Mouse (Mus musculus): ENCODE measurements around the gene Med13. TPM values are rescaled to one million over a fixed set of nuclear protein-coding genes. Genes with fewer than 3 reads are reported as not detected.

The Med13 gene
- 10 to 100 TPM; 56.2 to 56.5 TPM for total RNA-seq (2021)
- long read RNA-seq, experiment 1 = 0 reads
- long read RNA-seq, experiment 2, partial matches to known transcripts = 6 of 8 reads
- long read RNA-seq, experiment 2, other reads (novel, unspliced or antisense) = 2 of 8 reads

GRCm38 (mm10) chr11:86356854-86357788, at the start of gene Med13:
TSS of gene Med13 (minus strand) at chr11:86357602.
- peak; percentile 19 to 24 for DNase-seq (ENCODE audit: low spot score in 2 of 2)

- DNase-seq (ENCODE audit: low spot score in 2 of 2) = no peak
These were observed 47.2 kb upstream of the Med13 start for GRCm38 (mm10) chr11:86404590-86404989.

DNA sequence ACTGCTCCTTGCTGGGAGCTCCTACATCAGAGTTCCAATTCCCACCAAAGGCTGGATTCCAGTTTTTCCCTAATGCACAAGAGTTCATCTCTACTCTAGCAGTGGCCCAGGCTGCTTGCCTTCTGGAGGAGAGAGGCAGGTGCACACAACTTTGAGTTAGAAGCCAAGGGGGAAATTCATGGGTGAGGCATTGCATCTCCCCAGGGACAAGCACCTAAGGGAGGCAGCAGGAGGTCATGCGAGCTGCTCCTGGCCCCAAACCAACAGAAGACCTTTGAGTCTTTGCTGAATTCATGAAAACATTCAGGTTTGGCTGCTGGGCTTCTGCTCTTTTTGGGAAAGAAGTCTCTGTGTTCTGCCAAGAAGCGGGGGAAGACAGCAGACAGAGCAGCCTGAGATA, 46.4 kb upstream of the Med13 start:
- no peak for DNase-seq (ENCODE audit: low spot score in 2 of 2)

DNA sequence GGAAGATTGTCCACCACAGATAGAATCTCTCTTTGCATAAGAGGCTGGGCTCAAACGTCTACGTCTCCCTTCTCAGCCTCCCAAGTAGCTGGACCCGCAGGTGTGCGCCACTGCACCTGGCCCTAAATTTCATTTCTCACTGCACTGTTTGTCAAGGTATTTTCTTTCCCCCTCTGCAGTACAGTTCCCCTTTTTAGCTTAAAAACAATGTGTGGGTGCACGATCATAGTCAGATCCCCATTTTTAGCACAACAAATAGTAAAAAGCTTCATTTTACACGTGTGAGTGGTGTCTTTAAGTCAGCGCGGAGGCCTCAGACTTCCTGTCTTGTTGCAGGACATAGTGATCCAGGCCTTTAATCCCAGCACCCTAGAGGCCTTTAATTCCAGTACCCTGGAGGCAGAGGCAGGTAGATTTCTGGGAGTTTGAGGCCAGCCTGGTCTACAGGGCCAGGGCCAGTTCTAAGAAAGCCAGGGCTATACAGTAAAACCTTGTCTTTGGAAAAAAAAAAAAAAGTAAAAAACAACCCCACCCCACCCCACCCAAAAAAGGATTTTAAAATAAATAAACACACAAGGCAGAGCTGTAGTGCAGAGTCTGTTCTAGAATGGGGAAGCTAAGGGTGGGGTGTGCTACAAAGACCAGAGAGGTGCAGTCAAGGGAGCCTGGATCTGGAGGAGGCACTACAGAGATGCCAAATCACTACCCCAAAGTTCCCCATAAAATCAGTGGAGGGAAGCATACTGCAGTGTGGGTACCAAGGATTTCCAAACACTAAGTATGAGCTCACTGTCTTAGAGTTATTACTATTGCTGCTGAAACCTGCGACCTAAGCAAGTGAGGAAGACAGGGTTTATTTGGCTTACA, 42.1 kb upstream of the Med13 start:
- DNase-seq (ENCODE audit: low spot score in 2 of 2) = no peak

GRCm38 (mm10) chr11:86396950-86397594, 39.7 kb upstream of the Med13 start:
- DNase-seq (ENCODE audit: low spot score in 2 of 2) = no peak

DNA sequence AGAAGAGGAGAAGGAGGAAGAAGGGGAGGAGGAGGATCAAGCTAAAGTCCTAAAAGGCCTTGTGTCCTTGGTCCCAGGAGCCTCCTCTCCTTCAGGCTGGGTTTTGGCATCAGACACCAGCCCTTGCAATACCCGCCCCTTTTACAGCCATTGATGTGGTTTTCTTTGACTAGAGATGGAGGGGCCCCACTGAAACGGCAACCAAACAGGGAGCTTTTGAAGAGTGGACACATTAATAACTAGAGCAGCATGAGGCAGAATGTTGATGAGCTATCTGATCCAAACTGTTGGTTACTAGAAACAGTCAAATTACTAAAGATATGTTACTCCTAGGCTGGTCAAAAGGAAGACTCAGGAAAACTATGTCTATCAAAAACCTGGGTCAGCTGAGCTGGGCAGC, 39.1 kb upstream of the Med13 start:
- no peak for DNase-seq (ENCODE audit: low spot score in 2 of 2)

DNA sequence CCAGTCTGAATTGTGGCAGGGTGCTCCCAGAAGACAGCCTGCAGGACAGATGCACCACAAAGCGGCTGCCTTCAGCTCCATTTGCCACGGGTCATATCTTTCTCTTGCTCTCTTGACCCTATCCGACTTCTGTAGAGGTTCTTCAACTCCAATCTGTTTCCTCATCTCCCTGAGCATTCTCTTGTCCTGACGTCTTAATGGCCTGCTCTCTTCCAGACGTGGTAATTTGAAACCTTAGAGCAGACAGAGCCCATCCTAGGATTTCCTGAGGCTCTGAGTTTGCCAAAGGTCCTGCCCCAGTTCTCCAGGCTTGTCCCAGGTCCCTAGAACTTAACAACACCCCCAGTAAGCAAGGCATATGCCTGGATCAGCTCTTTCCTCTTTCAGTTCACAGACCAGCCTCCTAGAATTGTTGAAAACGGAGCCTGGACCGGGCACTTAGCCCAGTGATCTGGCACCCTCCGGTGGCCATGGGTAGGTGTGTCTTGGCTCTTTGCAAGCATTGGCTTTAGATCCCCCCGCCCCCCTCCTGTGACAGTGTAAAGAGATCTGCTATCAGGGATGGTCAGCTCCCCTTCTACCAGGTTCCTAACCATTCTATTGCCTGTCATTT, 38.2 kb upstream of the Med13 start:
- peak; percentile 16 to 46 for DNase-seq (ENCODE audit: low spot score in 2 of 2)

- DNase-seq (ENCODE audit: low spot score in 2 of 2) = no peak
These were observed 37.7 kb upstream of the Med13 start for GRCm38 (mm10) chr11:86395100-86395499.

GRCm38 (mm10) chr11:86391687-86392086, 34.3 kb upstream of the Med13 start:
- no peak for DNase-seq (ENCODE audit: low spot score in 2 of 2)

GRCm38 (mm10) chr11:86390308-86390707, 32.9 kb upstream of the Med13 start:
- no peak for DNase-seq (ENCODE audit: low spot score in 2 of 2)

- no peak for DNase-seq (ENCODE audit: low spot score in 2 of 2)
These were observed 32.1 kb upstream of the Med13 start for GRCm38 (mm10) chr11:86389506-86389905.

- DNase-seq (ENCODE audit: low spot score in 2 of 2) = no peak
These were observed 31.5 kb upstream of the Med13 start for GRCm38 (mm10) chr11:86388821-86389480.

DNA sequence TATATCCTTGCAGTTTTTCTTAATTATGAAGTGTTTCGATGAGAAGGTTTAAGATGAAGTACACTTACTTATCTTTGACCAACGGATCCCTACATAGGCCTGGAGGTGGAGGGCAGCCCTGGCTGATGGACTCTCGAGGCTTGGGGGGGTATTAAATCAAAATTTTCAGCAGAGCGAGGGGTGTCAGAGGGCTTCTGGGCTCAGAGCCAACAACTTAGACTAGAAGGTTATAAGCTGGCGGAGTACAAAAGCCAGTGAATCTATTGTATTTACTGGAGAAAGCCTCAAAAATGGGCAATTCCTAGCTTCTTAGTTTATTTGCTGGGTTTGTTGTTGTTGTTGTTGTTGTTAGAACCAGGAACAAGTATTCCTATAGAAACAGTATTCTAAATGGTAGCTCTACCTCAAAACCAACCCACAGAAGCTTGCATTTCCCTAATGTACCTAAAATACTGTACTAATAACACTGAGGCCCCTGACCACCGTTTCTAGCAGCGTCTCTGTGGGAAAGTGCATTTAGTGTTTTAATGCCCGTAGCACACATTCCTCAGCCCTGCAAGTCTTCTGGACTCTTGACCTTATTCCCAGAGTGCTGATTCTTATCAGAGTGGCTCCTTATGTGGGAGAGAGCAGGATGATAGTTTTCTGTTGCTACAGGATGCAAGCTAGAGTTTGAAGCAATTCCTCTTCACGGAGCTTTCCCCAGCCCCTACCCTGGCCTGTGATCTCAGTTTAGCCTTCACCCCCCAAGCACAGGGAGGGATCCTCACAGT, 29.9 kb upstream of the Med13 start:
- no peak for DNase-seq (ENCODE audit: low spot score in 2 of 2)

DNA sequence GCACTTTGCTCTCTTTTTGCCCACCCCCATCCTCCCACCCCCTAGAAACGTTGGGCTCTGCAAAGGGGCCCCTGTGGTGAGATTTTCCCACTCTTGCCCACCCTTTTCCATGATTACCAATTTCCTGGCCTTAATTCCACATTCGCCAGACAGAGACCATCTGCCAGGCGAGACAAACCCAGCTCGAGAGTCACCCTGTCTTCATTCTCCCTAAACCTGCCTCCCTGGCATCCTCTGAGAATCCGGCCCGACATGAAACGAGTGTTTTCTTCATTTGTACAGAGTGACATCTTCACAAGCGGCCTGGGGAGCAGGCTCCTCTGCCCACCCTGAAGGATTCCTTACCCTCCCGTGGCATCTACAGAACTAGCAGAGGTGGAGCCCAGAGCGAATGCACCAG, 29.2 kb upstream of the Med13 start:
- no peak for DNase-seq (ENCODE audit: low spot score in 2 of 2)

DNA sequence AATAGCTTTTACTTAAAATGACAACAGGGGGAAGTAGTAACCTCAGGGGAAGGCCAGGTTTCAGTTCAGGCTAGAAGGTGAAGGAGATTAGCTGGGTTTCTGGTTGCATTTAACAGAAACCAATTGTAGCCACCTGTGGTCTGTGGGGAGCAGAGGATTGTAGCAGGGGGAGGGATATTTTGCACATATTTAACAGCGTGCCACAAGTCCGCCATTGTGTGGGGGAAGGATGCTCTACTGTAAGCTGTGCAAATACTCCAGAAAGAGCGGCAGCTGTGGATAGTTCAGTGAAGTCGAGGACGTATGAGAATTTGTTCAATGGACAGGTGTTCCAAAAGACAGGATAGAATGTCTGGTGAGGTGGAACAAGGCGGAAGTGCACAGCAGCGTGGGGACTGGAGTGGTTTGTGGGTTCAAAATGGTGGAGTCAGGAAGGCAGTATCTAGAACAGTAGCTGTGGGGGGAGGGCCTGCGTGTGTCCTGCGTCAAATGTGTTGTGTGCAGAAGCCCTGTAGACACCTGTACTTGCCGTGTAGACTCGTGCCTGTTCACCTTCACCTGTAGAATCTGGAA, 28.4 kb upstream of the Med13 start:
- DNase-seq (ENCODE audit: low spot score in 2 of 2) = no peak

- no peak for DNase-seq (ENCODE audit: low spot score in 2 of 2)
These were observed 26.7 kb upstream of the Med13 start for GRCm38 (mm10) chr11:86384141-86384540.

GRCm38 (mm10) chr11:86382520-86383157, 25.2 kb upstream of the Med13 start:
- DNase-seq (ENCODE audit: low spot score in 2 of 2) = no peak

- DNase-seq (ENCODE audit: low spot score in 2 of 2) = no peak
These were observed 24.2 kb upstream of the Med13 start for GRCm38 (mm10) chr11:86381478-86382091.

All from adrenal gland, postnatal 4 days (tissue).